Mouse (Mus musculus): ENCODE results near the gene Rasgef1a. TPM values are rescaled to one million over a fixed set of nuclear protein-coding genes. Genes with fewer than 3 reads are reported as not detected.

Gene Rasgef1a
- polyA plus RNA-seq, 1 experiment, result 0.91 TPM

DNA sequence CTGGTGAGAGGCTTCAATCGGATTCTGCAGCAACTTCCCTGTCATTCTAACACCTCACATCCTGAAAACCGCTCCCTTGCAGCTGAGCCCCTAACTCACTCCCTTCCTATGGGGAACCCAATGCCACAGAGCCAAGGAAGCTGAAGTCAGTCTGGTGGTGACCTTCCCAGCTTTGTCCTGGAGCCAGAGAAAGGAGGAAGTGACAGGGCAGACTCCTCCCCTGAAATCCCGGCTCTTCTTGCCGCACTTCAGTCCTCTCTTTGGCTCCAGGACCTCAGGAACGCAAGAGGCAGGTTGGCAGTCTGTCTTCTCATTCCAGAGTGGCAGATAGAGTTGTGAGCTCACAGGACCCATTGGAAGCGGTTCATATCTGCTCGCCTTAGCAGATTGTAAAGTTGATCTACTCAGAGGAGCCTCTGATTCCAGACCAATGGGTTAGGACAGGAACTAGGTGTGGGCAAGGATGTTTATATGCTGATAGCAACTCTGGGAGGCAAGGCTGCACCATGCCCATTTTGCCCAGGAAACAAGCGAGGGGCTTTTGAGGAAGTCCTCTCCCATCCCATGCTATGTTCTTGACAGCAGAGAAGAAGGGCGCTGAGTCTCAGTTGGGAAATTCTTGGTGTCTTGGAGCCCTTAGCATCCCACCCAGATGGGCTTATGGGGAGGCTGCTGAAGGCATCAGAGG is 25.0 kb downstream of the Rasgef1a start:
- TF ChIP-seq POLR2A (IDR thresholded peaks at IDR 0.05; ENCODE audit: insufficient read depth, low read length), result no peak
- no peak for TF ChIP-seq CTCF (IDR thresholded peaks at IDR 0.05; ENCODE audit: low read depth, low read length)
- TF ChIP-seq EP300 (IDR thresholded peaks at IDR 0.05; ENCODE audit: insufficient read depth, low read depth, low read length), result no peak
- Histone ChIP-seq H3K36me3 (ENCODE audit: control insufficient read depth, insufficient read depth, low read length, poor library complexity, severe bottlenecking) (no peaks in the 10 kb centered on the region), H3K4me1 (ENCODE audit: control insufficient read depth, insufficient read depth, low read length) (no peaks in the 10 kb centered on the region), H3K9me3 (replicated peaks; ENCODE audit: control insufficient read depth, insufficient read depth, low read length, poor library complexity, severe bottlenecking) (no peaks in the 10 kb centered on the region), H3K27ac (ENCODE audit: insufficient read depth, low read length) (no peak overlapping the region), H3K4me3 (ENCODE audit: low read depth, low read length) (no peak overlapping the region), H3K9ac (ENCODE audit: low read depth, poor library complexity, severe bottlenecking) (no peak overlapping the region), H3K27me3 (ENCODE audit: control insufficient read depth, insufficient read depth, low read length, poor library complexity, severe bottlenecking) (no peaks in the 10 kb centered on the region)

DNA sequence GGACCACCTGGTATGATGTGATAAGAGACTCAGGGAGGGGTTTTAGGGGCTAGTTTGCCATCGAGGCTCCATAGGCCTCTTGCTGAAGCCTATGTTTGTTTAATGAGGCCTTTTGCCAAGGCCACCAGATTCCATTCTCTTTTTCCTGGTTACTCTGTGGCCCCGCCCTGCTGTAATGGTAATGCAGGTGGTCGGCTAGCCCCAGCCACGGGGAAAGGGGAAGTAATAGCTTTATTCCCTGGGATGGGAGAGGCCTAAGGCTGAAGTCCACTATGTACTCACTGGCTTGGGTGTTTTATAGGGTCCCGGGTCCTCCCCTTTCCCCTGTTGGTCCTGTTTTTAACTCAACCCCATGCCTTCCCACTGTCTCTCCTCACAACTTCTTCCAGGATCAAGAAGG is 25.6 kb downstream of the Rasgef1a start:
- H3K9me3 ChIP-seq (replicated peaks; ENCODE audit: control insufficient read depth, insufficient read depth, low read length, poor library complexity, severe bottlenecking), result no peaks in the 10 kb centered on the region
- no peaks in the 10 kb centered on the region for H3K36me3 ChIP-seq (ENCODE audit: control insufficient read depth, insufficient read depth, low read length, poor library complexity, severe bottlenecking)
- no peaks in the 10 kb centered on the region for H3K4me1 ChIP-seq (ENCODE audit: control insufficient read depth, insufficient read depth, low read length)
- no peak overlapping the region for H3K4me3 ChIP-seq (ENCODE audit: low read depth, low read length)
- no peaks in the 10 kb centered on the region for H3K27me3 ChIP-seq (ENCODE audit: control insufficient read depth, insufficient read depth, low read length, poor library complexity, severe bottlenecking)
- H3K27ac ChIP-seq (ENCODE audit: insufficient read depth, low read length), result no peak overlapping the region
- no peak overlapping the region for H3K9ac ChIP-seq (ENCODE audit: low read depth, poor library complexity, severe bottlenecking)
- TF ChIP-seq EP300 (IDR thresholded peaks at IDR 0.05; ENCODE audit: insufficient read depth, low read depth, low read length), result no peak
- no peak for TF ChIP-seq POLR2A (IDR thresholded peaks at IDR 0.05; ENCODE audit: insufficient read depth, low read length)
- TF ChIP-seq CTCF (IDR thresholded peaks at IDR 0.05; ENCODE audit: low read depth, low read length), result no peak

DNA sequence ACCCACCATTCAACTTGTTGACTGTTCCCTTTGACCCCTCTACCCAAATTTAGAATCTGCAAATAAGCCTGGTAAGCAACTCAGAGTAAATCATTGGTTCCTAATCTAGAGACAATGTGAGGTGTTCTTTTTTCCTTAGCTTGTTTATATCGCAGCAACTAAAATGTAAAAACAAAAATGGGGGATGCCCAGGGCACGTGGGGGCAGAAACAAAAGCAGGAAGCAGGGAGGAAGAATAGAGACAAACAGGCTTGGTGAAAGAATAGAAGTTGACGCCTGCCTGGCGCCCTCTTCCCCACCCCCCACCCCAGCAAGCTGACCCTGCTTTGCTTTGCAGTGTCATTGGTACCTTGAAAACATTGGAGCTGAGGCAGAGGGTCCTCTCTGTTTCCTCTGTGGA is 33.9 kb downstream of the Rasgef1a start:
- H3K27ac ChIP-seq (ENCODE audit: insufficient read depth, low read length), result no peak overlapping the region
- TF ChIP-seq EP300 (IDR thresholded peaks at IDR 0.05; ENCODE audit: insufficient read depth, low read depth, low read length) (no peak), CTCF (IDR thresholded peaks at IDR 0.05; ENCODE audit: low read depth, low read length) (no peak), POLR2A (IDR thresholded peaks at IDR 0.05; ENCODE audit: insufficient read depth, low read length) (no peak)
- no peaks in the 10 kb centered on the region for H3K36me3 ChIP-seq (ENCODE audit: control insufficient read depth, insufficient read depth, low read length, poor library complexity, severe bottlenecking)

DNA sequence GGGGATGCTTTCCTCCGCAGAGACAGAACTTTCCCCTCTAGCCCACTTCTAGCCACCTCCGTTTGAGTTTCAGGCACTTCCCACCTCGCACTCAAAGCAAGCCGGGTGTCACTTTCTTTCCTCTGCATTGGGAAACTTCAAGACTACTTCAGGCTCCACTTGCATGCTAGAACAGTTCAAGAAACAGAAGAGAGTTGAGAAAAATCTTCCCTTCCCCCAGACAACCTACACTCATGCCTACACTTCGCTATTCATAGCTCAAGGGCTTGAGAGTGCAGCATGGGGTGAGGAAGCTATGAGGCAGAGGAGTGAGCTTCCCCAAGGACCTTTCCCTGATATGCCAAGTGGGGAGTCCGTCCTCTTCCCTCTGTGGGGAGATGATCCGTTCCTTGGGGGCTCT is 34.7 kb downstream of the Rasgef1a start:
- Histone ChIP-seq H3K27me3 (ENCODE audit: control insufficient read depth, insufficient read depth, low read length, poor library complexity, severe bottlenecking) (no peaks in the 10 kb centered on the region), H3K9me3 (replicated peaks; ENCODE audit: control insufficient read depth, insufficient read depth, low read length, poor library complexity, severe bottlenecking) (no peaks in the 10 kb centered on the region), H3K36me3 (ENCODE audit: control insufficient read depth, insufficient read depth, low read length, poor library complexity, severe bottlenecking) (no peaks in the 10 kb centered on the region), H3K9ac (ENCODE audit: low read depth, poor library complexity, severe bottlenecking) (no peak overlapping the region), H3K27ac (ENCODE audit: insufficient read depth, low read length) (no peak overlapping the region), H3K4me3 (ENCODE audit: low read depth, low read length) (no peak overlapping the region), H3K4me1 (ENCODE audit: control insufficient read depth, insufficient read depth, low read length) (peaks cover 4% of the 10 kb centered on the region)
- no peak for TF ChIP-seq CTCF (IDR thresholded peaks at IDR 0.05; ENCODE audit: low read depth, low read length)
- TF ChIP-seq EP300 (IDR thresholded peaks at IDR 0.05; ENCODE audit: insufficient read depth, low read depth, low read length), result no peak
- TF ChIP-seq POLR2A (IDR thresholded peaks at IDR 0.05; ENCODE audit: insufficient read depth, low read length), result no peak

More for the DNA sequence above, 33.9 kb downstream of the Rasgef1a start:
- Histone ChIP-seq H3K4me1 (ENCODE audit: control insufficient read depth, insufficient read depth, low read length) (peaks cover 4% of the 10 kb centered on the region), H3K9me3 (replicated peaks; ENCODE audit: control insufficient read depth, insufficient read depth, low read length, poor library complexity, severe bottlenecking) (no peaks in the 10 kb centered on the region), H3K9ac (ENCODE audit: low read depth, poor library complexity, severe bottlenecking) (no peak overlapping the region), H3K27me3 (ENCODE audit: control insufficient read depth, insufficient read depth, low read length, poor library complexity, severe bottlenecking) (no peaks in the 10 kb centered on the region), H3K4me3 (ENCODE audit: low read depth, low read length) (no peak overlapping the region)

DNA sequence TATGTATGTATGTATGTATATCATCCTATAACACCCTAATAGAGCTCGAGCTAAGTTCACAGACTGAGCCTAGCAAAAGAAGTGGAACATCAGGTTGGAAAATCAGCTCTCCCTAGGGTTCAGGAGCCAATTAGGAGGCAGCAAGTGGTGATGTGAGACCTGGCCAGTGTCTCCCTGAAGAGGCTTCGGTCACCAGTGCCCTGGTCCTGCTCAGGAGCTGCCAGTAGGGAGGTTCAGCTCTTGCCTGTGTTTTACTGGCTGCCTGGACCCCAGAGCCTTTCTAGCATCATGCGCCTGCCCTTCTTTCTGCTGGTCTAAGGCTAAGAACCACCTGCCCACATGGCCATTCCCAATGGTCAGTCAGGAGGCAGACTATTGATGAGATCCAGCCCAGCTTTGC is 35.3 kb downstream of the Rasgef1a start:
- Histone ChIP-seq H3K9ac (ENCODE audit: low read depth, poor library complexity, severe bottlenecking) (no peak overlapping the region), H3K4me1 (ENCODE audit: control insufficient read depth, insufficient read depth, low read length) (peaks cover 4% of the 10 kb centered on the region), H3K27me3 (ENCODE audit: control insufficient read depth, insufficient read depth, low read length, poor library complexity, severe bottlenecking) (no peaks in the 10 kb centered on the region), H3K36me3 (ENCODE audit: control insufficient read depth, insufficient read depth, low read length, poor library complexity, severe bottlenecking) (no peaks in the 10 kb centered on the region), H3K9me3 (replicated peaks; ENCODE audit: control insufficient read depth, insufficient read depth, low read length, poor library complexity, severe bottlenecking) (no peaks in the 10 kb centered on the region), H3K4me3 (ENCODE audit: low read depth, low read length) (no peak overlapping the region), H3K27ac (ENCODE audit: insufficient read depth, low read length) (no peak overlapping the region)
- no peak for TF ChIP-seq CTCF (IDR thresholded peaks at IDR 0.05; ENCODE audit: low read depth, low read length)
- TF ChIP-seq POLR2A (IDR thresholded peaks at IDR 0.05; ENCODE audit: insufficient read depth, low read length), result no peak
- no peak for TF ChIP-seq EP300 (IDR thresholded peaks at IDR 0.05; ENCODE audit: insufficient read depth, low read depth, low read length)

DNA sequence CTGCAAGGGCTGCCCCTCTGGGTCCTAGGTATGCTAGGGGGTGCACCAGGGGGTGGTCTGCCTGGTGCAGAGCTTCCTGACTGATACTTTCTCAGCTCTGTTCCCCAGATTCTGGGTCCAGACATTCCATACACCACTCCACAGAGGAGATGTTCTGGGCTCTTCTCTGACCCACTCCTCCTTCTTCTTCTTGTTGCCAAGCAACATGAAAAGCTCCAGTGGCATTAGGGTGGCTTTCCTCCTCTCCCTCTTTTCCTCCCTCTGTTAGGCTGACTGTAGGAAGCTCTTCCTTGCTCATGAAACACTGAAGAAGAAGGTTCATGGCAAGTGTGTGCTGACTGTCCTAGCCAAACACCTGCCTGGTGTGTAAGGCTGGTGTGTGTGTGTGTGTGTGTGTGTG is 35.7 kb downstream of the Rasgef1a start:
- Histone ChIP-seq H3K36me3 (ENCODE audit: control insufficient read depth, insufficient read depth, low read length, poor library complexity, severe bottlenecking) (no peaks in the 10 kb centered on the region), H3K9me3 (replicated peaks; ENCODE audit: control insufficient read depth, insufficient read depth, low read length, poor library complexity, severe bottlenecking) (no peaks in the 10 kb centered on the region), H3K9ac (ENCODE audit: low read depth, poor library complexity, severe bottlenecking) (no peak overlapping the region), H3K27me3 (ENCODE audit: control insufficient read depth, insufficient read depth, low read length, poor library complexity, severe bottlenecking) (no peaks in the 10 kb centered on the region), H3K27ac (ENCODE audit: insufficient read depth, low read length) (no peak overlapping the region), H3K4me1 (ENCODE audit: control insufficient read depth, insufficient read depth, low read length) (peaks cover 4% of the 10 kb centered on the region), H3K4me3 (ENCODE audit: low read depth, low read length) (no peak overlapping the region)
- TF ChIP-seq EP300 (IDR thresholded peaks at IDR 0.05; ENCODE audit: insufficient read depth, low read depth, low read length) (no peak), CTCF (IDR thresholded peaks at IDR 0.05; ENCODE audit: low read depth, low read length) (no peak), POLR2A (IDR thresholded peaks at IDR 0.05; ENCODE audit: insufficient read depth, low read length) (no peak)

Data from ES-Bruce4 (cell line).